Comparison of ENCODE assay signal across 8 mouse cellular contexts in genomic region chr11:46054911-46055895, GRCm38 (mm10). TPM values are rescaled to one million over a fixed set of nuclear protein-coding genes. Genes with fewer than 3 reads are reported as not detected.
DNase-seq lines count a peak whose midpoint lies in the region; ATAC-seq and TF ChIP-seq lines count a peak whose summit lies in the region.

No protein-coding gene starts in this region.

- TF ChIP-seq CTCF in lung, adult 2 months (IDR thresholded peaks at IDR 0.05; ENCODE audit: insufficient read depth, low read length) = no peak
- TF ChIP-seq CTCF in small intestine, adult 2 months (IDR thresholded peaks at IDR 0.05; ENCODE audit: extremely low read depth, insufficient read length, insufficient replicate concordance, low read depth, low read length) = no peak

- H3K36me3 ChIP-seq in embryonic facial prominence, embryonic 14.5 days (ENCODE audit: control insufficient read depth, insufficient read depth, low read length) = no peaks in the 10 kb centered on the region
- no peaks in the 10 kb centered on the region for H3K36me3 ChIP-seq in limb, embryonic 11.5 days (ENCODE audit: control insufficient read depth, insufficient read depth, low read length)
- H3K36me3 ChIP-seq in small intestine, adult 2 months (ENCODE audit: control insufficient read depth, insufficient read depth, low read length) = no peaks in the 10 kb centered on the region

- H3K4me3 ChIP-seq in lung, adult 2 months (replicated peaks; ENCODE audit: extremely low read depth, low read depth, low read length) = peak overlapping the region; percentile 77
- peak overlapping the region; percentile 67 for H3K4me3 ChIP-seq in embryonic facial prominence, embryonic 14.5 days (ENCODE audit: low read depth, low read length)
- peak overlapping the region; percentile 59 for H3K4me3 ChIP-seq in limb, embryonic 11.5 days (ENCODE audit: low read depth, low read length)
- H3K4me3 ChIP-seq in small intestine, adult 2 months (ENCODE audit: low read depth, low read length) = peak overlapping the region; percentile 82

- ATAC-seq in embryonic facial prominence, embryonic 14.5 days (ENCODE audit: low read depth) = peak; percentile 20
- peak; percentile 23; the same call in 1 of the 2 replicates for ATAC-seq in limb, embryonic 11.5 days (ENCODE audit: insufficient number of reproducible peaks, low FRiP score, low TSS enrichment, low read depth)

- H3K4me2 ChIP-seq in embryonic facial prominence, embryonic 14.5 days (ENCODE audit: low read depth, low read length) = peak overlapping the region; percentile 62
- H3K4me2 ChIP-seq in limb, embryonic 11.5 days (ENCODE audit: low read depth, severe bottlenecking) = peak overlapping the region; percentile 61

- WGBS in lung, adult 2 months = 39% methylated on average over 13 of the region's 13 CpGs
- WGBS in embryonic facial prominence, embryonic 14.5 days = 26% methylated on average over 10 of the region's 13 CpGs
- 15% methylated on average over 13 of the region's 13 CpGs for WGBS in limb, embryonic 11.5 days
- 22% methylated on average over 13 of the region's 13 CpGs for WGBS in small intestine, adult 2 months

- no peaks in the 10 kb centered on the region for H3K9me3 ChIP-seq in embryonic facial prominence, embryonic 14.5 days (ENCODE audit: control insufficient read depth, low read length)
- H3K9me3 ChIP-seq in limb, embryonic 11.5 days (ENCODE audit: control insufficient read depth, low read length) = no peaks in the 10 kb centered on the region

- peak overlapping the region; percentile 83 for H3K27ac ChIP-seq in embryonic facial prominence, embryonic 14.5 days (replicated peaks; ENCODE audit: low read depth, low read length)
- peak overlapping the region; percentile 10; the same call in 1 of the 2 replicates for H3K27ac ChIP-seq in limb, embryonic 11.5 days (replicated peaks; ENCODE audit: low read depth, low read length)
- peak overlapping the region; percentile 42; the same call in 1 of the 2 replicates for H3K27ac ChIP-seq in small intestine, adult 2 months (ENCODE audit: insufficient read depth, low read depth, low read length)

- peaks cover 6% of the 10 kb centered on the region for H3K4me1 ChIP-seq in lung, adult 2 months (ENCODE audit: control insufficient read depth, insufficient read depth, low read length)
- peaks cover 9% of the 10 kb centered on the region for H3K4me1 ChIP-seq in embryonic facial prominence, embryonic 14.5 days (ENCODE audit: control insufficient read depth, insufficient read depth, low read length)
- H3K4me1 ChIP-seq in limb, embryonic 11.5 days (ENCODE audit: control insufficient read depth, insufficient read depth, low read length) = peaks cover 8% of the 10 kb centered on the region
- H3K4me1 ChIP-seq in small intestine, adult 2 months (ENCODE audit: control insufficient read depth, insufficient read depth, insufficient read length, low read length) = no peaks in the 10 kb centered on the region; the same call in 1 of the 2 replicates

- H3K9ac ChIP-seq in embryonic facial prominence, embryonic 14.5 days (ENCODE audit: low read depth, low read length) = peak overlapping the region; percentile 81
- peak overlapping the region; percentile 66; the same call in 1 of the 2 replicates for H3K9ac ChIP-seq in limb, embryonic 11.5 days (ENCODE audit: low read length)

- no peaks in the 10 kb centered on the region for H3K27me3 ChIP-seq in embryonic facial prominence, embryonic 14.5 days (replicated peaks; ENCODE audit: control insufficient read depth, insufficient read depth, low read length)
- no peaks in the 10 kb centered on the region for H3K27me3 ChIP-seq in limb, embryonic 11.5 days (ENCODE audit: control insufficient read depth, insufficient read depth, low read length)
- H3K27me3 ChIP-seq in small intestine, adult 2 months (ENCODE audit: control insufficient read depth, insufficient read depth, low read length) = peaks cover 11% of the 10 kb centered on the region

- no peak for DNase-seq in lung, adult 2 months
- DNase-seq in lung, adult 18-20 months = no peak
- DNase-seq in embryonic facial prominence, embryonic 14.5 days (ENCODE audit: low spot score) = peak; percentile 55
- no peak for DNase-seq in limb, embryonic 11.5 days (ENCODE audit: low spot score)
- no peak for DNase-seq in spleen, postnatal 36 days (ENCODE audit: low spot score in 2 of 2)
- DNase-seq in ovary, adult 18-20 months (ENCODE audit: low spot score) = no peak
- DNase-seq in ovary, postnatal 10 days (ENCODE audit: low spot score) = no peak

- no peak for TF ChIP-seq POLR2A in lung, adult 2 months (IDR thresholded peaks at IDR 0.05; ENCODE audit: borderline replicate concordance, extremely low read depth, low read depth, low read length)
- TF ChIP-seq POLR2A in small intestine, adult 2 months (IDR thresholded peaks at IDR 0.05; ENCODE audit: low read depth, low read length) = no peak

RNA-seq across cellular contexts. Expression of gene Adam19, which starts 0.6 kb away (rescaled TPM):
- 24.3 and 29.4 TPM in 2 replicates for polyA plus RNA-seq in lung, adult 2 months (2012; rRNA removed)
- 15.2 and 17.6 TPM in 2 replicates for polyA plus RNA-seq in embryonic facial prominence, embryonic 14.5 days (2014; fragmentation: Nextera tagmentation; extraction: Ambion mirVana)
- polyA plus RNA-seq in limb, embryonic 11.5 days (2014; fragmentation: Nextera tagmentation; extraction: Ambion mirVana) = 11.0 and 12.1 TPM in 2 replicates
- polyA plus RNA-seq in small intestine, adult 2 months (2012; rRNA removed) = 4.4 and 6.8 TPM in 2 replicates

RNA-seq across cellular contexts. Expression of gene Gm12166, which starts 3.1 kb away (rescaled TPM):
- 16.8 and 19.8 TPM in 2 replicates for polyA plus RNA-seq in lung, adult 2 months (2012; rRNA removed)
- 4.1 and 6.8 TPM in 2 replicates for polyA plus RNA-seq in embryonic facial prominence, embryonic 14.5 days (2014; fragmentation: Nextera tagmentation; extraction: Ambion mirVana)
- 3.4 and 4.8 TPM in 2 replicates for polyA plus RNA-seq in limb, embryonic 11.5 days (2014; fragmentation: Nextera tagmentation; extraction: Ambion mirVana)
- 12.6 and 25.3 TPM in 2 replicates for polyA plus RNA-seq in small intestine, adult 2 months (2012; rRNA removed)

Comparison
In these comparisons a context has a peak if more than half of its experiments do, and no peak if none do; other contexts are left out.
1. H3K27ac ChIP-seq: peak in every context shown above with its lines; median percentile 83 in embryonic facial prominence, embryonic 14.5 days; 42 in small intestine, adult 2 months; 10 in limb, embryonic 11.5 days.